Mouse (Mus musculus) limb, embryonic 12.5 days (tissue): ENCODE results near the gene Dcxr. TPM values are rescaled to one million over a fixed set of nuclear protein-coding genes. Genes with fewer than 3 reads are reported as not detected.

Source experiments
- ATAC-seq: fragments of 200-750 bp; cut with Nextera tagmentation; 2 replicates; pipeline ENCODE4 v1.8.0; 2017; ENCODE audit warnings: low read depth, moderate TSS enrichment; ENCODE audit not compliant: insufficient number of reproducible peaks, insufficient read depth, low FRiP score, low TSS enrichment
- H3K27ac ChIP-seq: fragments of 300-500 bp; sonication (generic); 2 replicates; pipeline ENCODE4 v1.5.1; 2016; ENCODE audit warnings: mild to moderate bottlenecking, moderate library complexity
- H3K27me3 ChIP-seq: fragments of 300-500 bp; sonication (generic); 2 replicates; pipeline ENCODE4 v1.6.1; 2016; ENCODE audit warnings: mild to moderate bottlenecking, moderate library complexity
- H3K36me3 ChIP-seq: fragments of 300-500 bp; sonication (generic); 2 replicates; pipeline ENCODE4 v1.6.1; 2016; ENCODE audit warnings: mild to moderate bottlenecking, moderate library complexity
- H3K4me1 ChIP-seq: fragments of 300-500 bp; sonication (generic); replicated peaks from 2 replicates; pipeline ENCODE4 v1.6.1; 2016
- H3K4me2 ChIP-seq: fragments of 300-500 bp; sonication (generic); 2 replicates; pipeline ENCODE4 v1.6.1; 2016; ENCODE audit warnings: mild to moderate bottlenecking, moderate library complexity
- H3K4me3 ChIP-seq: fragments of 300-500 bp; sonication (generic); replicated peaks from 2 replicates; pipeline ENCODE4 v1.5.1; 2016; ENCODE audit warnings: mild to moderate bottlenecking
- H3K9ac ChIP-seq: fragments of 300-500 bp; sonication (generic); replicated peaks from 2 replicates; pipeline ENCODE4 v1.6.1; 2016; ENCODE audit warnings: mild to moderate bottlenecking, moderate library complexity
- H3K9me3 ChIP-seq: fragments of 300-500 bp; sonication (generic); 2 replicates; pipeline ENCODE4 v1.6.1; 2016; ENCODE audit warnings: mild to moderate bottlenecking, moderate library complexity
- WGBS: fragments of 180-500 bp; shearing (Covaris S2); methylation state at CpG from one replicate; pipeline ENCODE4 v1.1.7; 2016; 5-methylcytosine and 5-hydroxymethylcytosine counted together
- polyA plus RNA-seq: library from polyadenylated mRNA; unstranded; fragments of >200 nt; fragmentation: Nextera tagmentation; extraction: Ambion mirVana; gene quantifications from 2 replicates; pipeline ENCODE4 v1.2.1, GENCODE M21; 2016

Gene Dcxr
- polyA plus RNA-seq, 1 experiment from 2014 or later, result 17.8 TPM

DNA sequence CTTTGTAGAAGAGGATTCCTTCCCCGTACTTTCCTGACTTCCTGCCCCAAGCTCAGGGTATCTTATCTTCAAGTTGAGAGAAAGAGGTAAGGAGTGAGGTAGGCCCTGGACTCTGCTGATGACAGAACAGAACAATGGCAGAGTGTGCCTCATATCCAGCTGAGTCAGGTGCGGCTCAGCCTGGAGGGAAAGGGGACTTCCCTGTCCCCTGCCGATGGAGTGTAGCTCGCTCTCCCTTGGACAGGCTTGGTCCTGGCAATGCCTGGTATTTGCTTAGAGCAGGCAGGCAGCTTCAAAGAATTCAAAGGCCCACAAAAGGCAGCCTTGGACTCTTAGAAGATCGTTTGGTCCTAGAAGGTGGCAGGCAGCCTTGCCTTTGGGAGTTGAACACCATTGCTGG lies 21.0 kb downstream of the Dcxr start:
- Histone ChIP-seq H3K9ac (no peak overlapping the region), H3K27ac (peak overlapping the region; percentile 92), H3K4me3 (no peak overlapping the region), H3K27me3 (no peaks in the 10 kb centered on the region), H3K4me1 (peaks cover 77% of the 10 kb centered on the region), H3K36me3 (peaks cover 49% of the 10 kb centered on the region), H3K9me3 (no peaks in the 10 kb centered on the region), H3K4me2 (peak overlapping the region; percentile 46; the same call in 1 of the 2 replicates)
- no peak for ATAC-seq
- WGBS, result 46% methylated on average over 5 of the region's 5 CpGs

GRCm38 (mm10) chr11:120704486-120705325 lies 22.4 kb downstream of the Dcxr start:
- no peak for ATAC-seq
- Histone ChIP-seq H3K9ac (peak overlapping the region; percentile 45; the same call in 1 of the 2 replicates), H3K4me3 (no peak overlapping the region), H3K27ac (peak overlapping the region; percentile 92), H3K36me3 (peaks cover 48% of the 10 kb centered on the region), H3K4me2 (peak overlapping the region; percentile 39), H3K27me3 (no peaks in the 10 kb centered on the region), H3K9me3 (no peaks in the 10 kb centered on the region), H3K4me1 (peaks cover 66% of the 10 kb centered on the region)
- WGBS, result 11% methylated on average over 8 of the region's 8 CpGs

DNA sequence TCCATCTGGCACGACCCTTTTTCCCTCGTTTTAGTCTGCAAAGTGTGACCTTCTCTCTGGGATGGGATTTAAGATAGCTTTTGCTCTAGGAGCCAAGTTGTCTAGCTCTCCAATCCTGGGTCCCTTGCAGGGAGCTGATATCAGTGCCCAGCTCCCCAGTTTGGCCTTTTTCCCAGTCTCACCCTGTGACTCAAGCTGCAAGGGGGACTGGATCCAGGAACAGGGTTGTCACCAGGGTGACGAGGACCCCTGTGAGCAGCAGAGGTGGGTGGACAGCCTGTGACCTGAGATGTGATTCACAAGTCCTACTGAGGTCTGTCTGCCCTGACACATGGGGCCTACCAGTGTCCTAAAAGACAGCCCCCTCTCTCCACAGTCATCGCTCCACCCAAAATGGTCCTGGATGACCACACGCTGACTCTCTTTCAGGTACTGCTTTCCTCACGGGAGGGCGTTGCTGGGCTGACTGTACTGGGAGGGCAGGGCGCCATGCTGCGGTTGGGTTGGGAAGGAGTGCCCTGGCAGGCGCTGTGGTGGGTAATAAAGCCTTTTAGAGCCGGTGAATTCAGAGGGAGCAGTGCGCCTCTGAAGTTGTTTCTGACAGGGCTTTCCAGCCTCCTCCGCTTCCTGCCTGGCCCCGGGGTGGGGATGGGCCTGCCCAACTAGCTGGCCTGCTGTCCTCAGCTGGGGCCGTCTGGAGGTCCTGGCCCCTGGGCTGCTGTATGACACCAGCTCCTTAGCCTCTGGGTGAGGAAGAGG lies 23.2 kb downstream of the Dcxr start:
- H3K27me3 ChIP-seq, result no peaks in the 10 kb centered on the region
- H3K4me1 ChIP-seq, result peaks cover 58% of the 10 kb centered on the region
- peak overlapping the region; percentile 39 for H3K4me2 ChIP-seq
- peak overlapping the region; percentile 45; the same call in 1 of the 2 replicates for H3K9ac ChIP-seq
- no peak overlapping the region for H3K4me3 ChIP-seq
- 15% methylated on average over 15 of the region's 15 CpGs for WGBS
- peak overlapping the region; percentile 92 for H3K27ac ChIP-seq
- no peak for ATAC-seq
- peaks cover 42% of the 10 kb centered on the region for H3K36me3 ChIP-seq
- no peaks in the 10 kb centered on the region for H3K9me3 ChIP-seq

- H3K9ac ChIP-seq, result 0 out of 2 replicates have a peak overlapping the region, but pooled peaks have one; percentile 5
- H3K4me1 ChIP-seq, result peaks cover 37% of the 10 kb centered on the region
- no peak overlapping the region for H3K4me3 ChIP-seq
- 38% methylated on average over 10 of the region's 10 CpGs for WGBS
- 0 out of 2 replicates have a peak, but pooled peaks cover 4% of the 10 kb centered on the region for H3K9me3 ChIP-seq
- no peaks in the 10 kb centered on the region for H3K27me3 ChIP-seq
- H3K4me2 ChIP-seq, result no peak overlapping the region
- peak overlapping the region; percentile 41 for H3K27ac ChIP-seq
- ATAC-seq, result no peak
- peaks cover 70% of the 10 kb centered on the region for H3K36me3 ChIP-seq
Measured at GRCm38 (mm10) chr11:120697741-120698140, 29.3 kb downstream of the Dcxr start.

- WGBS, result 91% methylated on average over 6 of the region's 6 CpGs
- Histone ChIP-seq H3K9ac (no peak overlapping the region), H3K27ac (peak overlapping the region; percentile 87), H3K36me3 (peaks cover 71% of the 10 kb centered on the region), H3K9me3 (0 out of 2 replicates have a peak, but pooled peaks cover 4% of the 10 kb centered on the region), H3K4me2 (no peak overlapping the region), H3K27me3 (no peaks in the 10 kb centered on the region), H3K4me3 (no peak overlapping the region), H3K4me1 (peaks cover 37% of the 10 kb centered on the region)
- no peak for ATAC-seq
Measured at GRCm38 (mm10) chr11:120696568-120696967, 30.5 kb downstream of the Dcxr start.

DNA sequence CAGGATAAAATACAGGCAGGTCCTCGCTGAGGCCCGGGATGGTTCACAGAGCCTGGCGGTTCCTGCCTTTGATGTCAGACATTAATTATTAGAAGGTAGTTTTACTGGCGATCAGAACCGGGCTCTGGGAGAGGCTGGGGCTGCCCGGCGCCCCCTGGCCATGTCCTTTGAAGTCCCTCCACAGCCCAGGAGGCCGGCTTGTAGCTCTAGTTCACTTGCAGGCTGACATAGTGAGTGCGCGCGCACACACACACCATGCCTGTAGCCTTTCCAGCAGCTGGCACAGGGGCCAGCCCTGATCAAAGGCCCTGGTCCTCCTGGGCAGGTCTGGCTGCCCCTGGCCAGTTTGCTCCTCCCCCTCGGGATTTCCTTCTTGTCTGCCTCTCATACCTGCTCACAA lies 31.4 kb downstream of the Dcxr start:
- ATAC-seq, result peak; percentile 64
- 5% methylated on average over 12 of the region's 12 CpGs for WGBS
- Histone ChIP-seq H3K9ac (peak overlapping the region; percentile 32), H3K4me3 (no peak overlapping the region), H3K4me1 (peaks cover 37% of the 10 kb centered on the region), H3K4me2 (peak overlapping the region; percentile 11), H3K27me3 (no peaks in the 10 kb centered on the region), H3K27ac (peak overlapping the region; percentile 87), H3K9me3 (0 out of 2 replicates have a peak, but pooled peaks cover 4% of the 10 kb centered on the region), H3K36me3 (peaks cover 69% of the 10 kb centered on the region)

DNA sequence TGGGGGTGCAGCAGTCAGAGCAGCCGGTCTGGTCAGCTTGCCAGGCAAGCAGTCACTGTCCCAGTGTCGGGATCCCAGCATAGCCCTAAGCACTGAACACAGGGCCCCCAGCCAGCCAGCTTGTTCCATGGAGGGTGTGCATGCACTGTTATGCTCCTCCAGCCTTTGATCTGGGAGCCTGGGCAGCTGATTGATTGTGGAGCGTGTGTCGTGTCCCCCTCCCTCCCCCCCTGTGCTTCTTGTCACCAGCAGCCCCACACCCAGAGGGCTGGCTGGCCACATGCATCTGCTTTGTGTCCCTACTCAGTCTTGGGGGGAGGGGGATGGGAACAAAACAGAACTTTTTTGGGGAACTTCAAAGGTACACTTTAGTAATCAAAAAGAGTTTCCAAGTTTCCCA lies 31.9 kb downstream of the Dcxr start:
- no peaks in the 10 kb centered on the region for H3K27me3 ChIP-seq
- H3K4me3 ChIP-seq, result no peak overlapping the region
- peaks cover 37% of the 10 kb centered on the region for H3K4me1 ChIP-seq
- peak overlapping the region; percentile 87 for H3K27ac ChIP-seq
- H3K9ac ChIP-seq, result no peak overlapping the region
- 10% methylated on average over 4 of the region's 4 CpGs for WGBS
- ATAC-seq, result peak; percentile 41; the same call in 1 of the 2 replicates
- 0 out of 2 replicates have a peak overlapping the region, but pooled peaks have one; percentile 11 for H3K4me2 ChIP-seq
- H3K9me3 ChIP-seq, result 0 out of 2 replicates have a peak, but pooled peaks cover 4% of the 10 kb centered on the region
- H3K36me3 ChIP-seq, result peaks cover 69% of the 10 kb centered on the region

DNA sequence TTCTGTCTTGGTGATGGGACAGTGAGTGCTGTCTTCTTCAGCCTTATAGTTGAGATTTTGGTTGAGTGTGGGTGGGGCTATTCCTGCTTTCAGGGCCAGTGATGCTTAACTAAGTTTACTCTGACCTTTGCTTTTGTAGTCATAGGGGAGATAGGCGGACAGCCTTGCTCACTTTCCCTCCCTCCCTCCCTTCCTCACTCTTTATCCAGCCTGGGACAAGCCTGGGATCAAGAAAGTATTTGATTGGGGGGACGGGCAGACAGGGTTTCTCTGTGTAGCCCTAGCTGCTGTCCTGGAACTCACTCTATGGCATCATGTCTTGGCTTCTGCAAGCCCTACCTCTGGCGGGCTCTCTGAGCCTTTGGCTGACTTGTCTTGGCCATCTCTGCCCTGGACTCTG lies 33.6 kb downstream of the Dcxr start:
- no peaks in the 10 kb centered on the region for H3K27me3 ChIP-seq
- no peak overlapping the region for H3K9ac ChIP-seq
- peaks cover 73% of the 10 kb centered on the region for H3K36me3 ChIP-seq
- 83% methylated on average over 3 of the region's 3 CpGs for WGBS
- H3K4me3 ChIP-seq, result no peak overlapping the region
- no peak overlapping the region for H3K4me2 ChIP-seq
- ATAC-seq, result no peak
- no peak overlapping the region for H3K27ac ChIP-seq
- H3K9me3 ChIP-seq, result 0 out of 2 replicates have a peak, but pooled peaks cover 4% of the 10 kb centered on the region
- peaks cover 37% of the 10 kb centered on the region for H3K4me1 ChIP-seq

- H3K27me3 ChIP-seq, result no peaks in the 10 kb centered on the region
- peaks cover 81% of the 10 kb centered on the region for H3K36me3 ChIP-seq
- no peak overlapping the region for H3K27ac ChIP-seq
- H3K4me3 ChIP-seq, result no peak overlapping the region
- no peak for ATAC-seq
- peaks cover 29% of the 10 kb centered on the region for H3K4me1 ChIP-seq
- 0 out of 2 replicates have a peak, but pooled peaks cover 4% of the 10 kb centered on the region for H3K9me3 ChIP-seq
- H3K9ac ChIP-seq, result no peak overlapping the region
- 91% methylated on average over 4 of the region's 4 CpGs for WGBS
- H3K4me2 ChIP-seq, result no peak overlapping the region
Measured at GRCm38 (mm10) chr11:120692471-120693011, 34.5 kb downstream of the Dcxr start.

- WGBS, result 79% methylated on average over 3 of the region's 3 CpGs
- Histone ChIP-seq H3K4me3 (no peak overlapping the region), H3K27me3 (no peaks in the 10 kb centered on the region), H3K9me3 (no peaks in the 10 kb centered on the region), H3K27ac (no peak overlapping the region), H3K9ac (no peak overlapping the region), H3K4me1 (peaks cover 12% of the 10 kb centered on the region), H3K36me3 (peaks cover 83% of the 10 kb centered on the region), H3K4me2 (no peak overlapping the region)
- ATAC-seq, result no peak
Measured at GRCm38 (mm10) chr11:120689365-120689764, 37.7 kb downstream of the Dcxr start.
